Mouse (Mus musculus) yolk sac, embryonic 10.5 days (tissue): ENCODE results near the gene Gatd1.
A peak's percentile ranks its signal among the peaks of the same experiment; 100 is the strongest.
"Not testable (repeated sequence)": the region's sequence is repeated elsewhere in the genome, so short reads cannot be mapped to it uniquely, and the experiment has no call there.

Experiments
- DNase-seq: peaks from one replicate; pipeline ENCODE4 v3.0.0-alpha.2; 2017; ENCODE audit warnings: low spot score

Gene Gatd1

GRCm38 (mm10) chr7:141413809-141414584 is at the start of gene Gatd1:
Gene Gatd1 (minus strand): TSS chr7:141414136.
- peak; percentile 100 for DNase-seq

GRCm38 (mm10) chr7:141462333-141462821 is 48.4 kb upstream of the Gatd1 start:
- no peak for DNase-seq

DNA sequence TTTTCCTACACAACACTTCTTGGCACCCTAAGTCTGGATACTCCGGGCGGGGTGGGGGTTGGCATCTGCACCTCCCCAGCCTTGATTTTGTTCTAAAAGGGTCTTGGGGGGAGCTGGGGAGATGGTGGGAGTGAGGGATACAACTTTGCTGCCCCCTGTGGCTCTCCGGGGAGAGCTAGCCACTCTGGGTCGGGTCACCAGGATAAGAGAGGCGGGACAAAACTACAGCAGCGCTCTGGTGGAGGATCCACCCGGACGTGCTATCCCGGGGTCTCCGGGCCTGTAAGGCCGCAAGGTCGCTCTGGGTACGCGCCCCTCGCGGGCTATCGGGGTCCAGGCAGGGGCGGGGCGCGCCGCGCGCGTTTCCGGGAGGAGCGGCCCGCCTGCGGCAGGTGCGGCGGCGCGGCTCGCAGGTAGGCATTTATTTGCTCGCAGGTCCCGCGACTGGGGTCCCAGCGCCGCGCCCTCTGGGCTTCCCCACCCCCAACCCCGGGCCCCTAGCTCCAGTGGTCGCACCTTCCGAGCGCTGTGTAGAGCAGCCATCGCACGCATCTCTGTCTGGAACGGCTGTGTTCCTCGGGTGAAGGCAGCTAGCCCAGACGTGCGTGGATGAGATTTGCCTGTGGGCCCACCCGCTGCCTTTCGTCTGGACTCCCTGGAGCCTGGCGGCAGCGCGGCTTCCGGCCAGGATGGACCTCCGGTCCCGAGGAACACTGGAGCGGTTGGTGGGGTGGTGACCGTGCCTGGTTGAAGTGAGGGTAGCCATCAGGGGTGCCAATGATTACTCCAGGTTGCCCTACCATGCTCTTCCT is 47.8 kb upstream of the Gatd1 start:
- DNase-seq, result no peak

- DNase-seq, result no peak
Measured at GRCm38 (mm10) chr7:141460391-141461113, 46.6 kb upstream of the Gatd1 start, which contains the start of gene Cracr2b. Gene Cracr2b (plus strand): TSS chr7:141461094.

DNA sequence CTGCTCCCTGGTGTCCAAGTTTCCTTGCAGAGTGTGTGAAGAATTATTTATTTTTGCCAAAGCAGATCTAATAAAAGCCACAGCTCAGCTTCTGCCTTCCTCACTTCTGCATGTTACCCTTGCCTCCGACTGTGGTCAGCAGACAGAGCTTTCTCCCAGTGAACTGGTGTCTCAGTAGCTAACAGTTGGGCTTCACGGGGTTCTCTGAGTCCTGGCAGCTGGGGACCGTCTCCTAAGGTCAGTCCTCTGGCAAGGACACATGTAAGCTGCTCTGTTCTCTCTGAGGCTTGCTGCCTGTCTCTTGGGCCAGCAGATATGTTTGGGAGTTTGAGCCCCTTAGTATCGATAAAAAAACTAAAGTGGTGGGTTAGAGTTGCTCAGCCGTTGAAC is 46.1 kb upstream of the Gatd1 start:
- DNase-seq, result no peak

- DNase-seq, result no peak
Measured at GRCm38 (mm10) chr7:141459301-141459711, 45.4 kb upstream of the Gatd1 start.

DNA sequence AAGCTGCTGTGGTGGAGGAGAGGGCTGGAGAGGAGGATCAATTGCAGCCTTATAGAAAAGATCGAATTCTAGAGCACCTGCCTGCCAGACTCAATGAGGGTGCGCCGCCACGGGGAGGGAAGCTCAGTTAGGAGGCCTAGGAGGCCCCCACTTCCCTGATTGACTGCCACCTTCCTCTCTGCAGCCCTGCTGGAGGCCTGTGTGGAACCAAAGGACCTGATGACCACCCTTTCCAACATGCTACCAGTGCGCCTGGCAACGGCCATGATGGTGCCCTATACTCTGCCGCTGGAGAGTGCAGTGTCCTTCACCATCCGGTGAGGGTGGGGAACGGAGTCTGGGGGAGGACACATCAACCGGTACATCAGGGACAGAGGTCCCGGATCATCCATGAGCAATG is 44.7 kb upstream of the Gatd1 start:
- no peak for DNase-seq

DNA sequence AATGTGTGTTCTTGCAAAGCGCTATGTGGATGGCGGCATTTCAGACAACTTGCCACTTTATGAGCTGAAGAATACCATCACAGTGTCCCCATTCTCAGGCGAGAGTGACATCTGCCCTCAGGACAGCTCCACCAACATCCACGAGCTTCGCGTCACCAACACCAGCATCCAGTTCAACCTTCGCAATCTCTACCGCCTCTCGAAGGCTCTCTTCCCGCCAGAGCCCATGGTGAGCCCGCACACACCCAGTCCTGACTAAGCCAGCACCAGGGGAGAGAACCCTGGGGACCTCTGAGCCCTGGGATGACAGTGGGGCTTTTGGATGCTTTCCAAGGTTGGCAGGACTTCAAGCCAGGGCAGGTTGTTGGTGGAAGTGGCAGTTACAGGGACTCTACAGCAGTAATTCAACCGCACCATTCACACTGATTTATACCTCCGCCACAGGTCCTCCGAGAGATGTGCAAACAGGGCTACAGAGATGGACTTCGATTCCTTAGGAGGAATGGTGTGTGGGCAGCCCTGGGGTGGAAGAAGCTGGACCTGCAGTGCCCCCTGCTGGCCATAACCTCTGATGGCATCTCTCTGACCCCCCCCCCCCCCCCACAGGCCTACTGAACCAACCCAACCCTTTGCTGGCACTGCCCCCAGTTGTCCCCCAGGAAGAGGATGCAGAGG is 44.2 kb upstream of the Gatd1 start:
- DNase-seq, result no peak

GRCm38 (mm10) chr7:141457236-141457635 is 43.3 kb upstream of the Gatd1 start:
- no peak for DNase-seq

GRCm38 (mm10) chr7:141456739-141457138 is 42.8 kb upstream of the Gatd1 start:
- no peak for DNase-seq

GRCm38 (mm10) chr7:141455610-141456314 is 41.8 kb upstream of the Gatd1 start:
- DNase-seq, result peak; percentile 72

- DNase-seq, result peak; percentile 94
Measured at GRCm38 (mm10) chr7:141454967-141455551, 41.1 kb upstream of the Gatd1 start, which contains the start of gene Pnpla2. Gene Pnpla2 (plus strand): TSS chr7:141455198.

- no peak for DNase-seq
Measured at GRCm38 (mm10) chr7:141453636-141454035, 39.7 kb upstream of the Gatd1 start.

GRCm38 (mm10) chr7:141451928-141452327 is 38.0 kb upstream of the Gatd1 start:
- DNase-seq, result no peak

DNA sequence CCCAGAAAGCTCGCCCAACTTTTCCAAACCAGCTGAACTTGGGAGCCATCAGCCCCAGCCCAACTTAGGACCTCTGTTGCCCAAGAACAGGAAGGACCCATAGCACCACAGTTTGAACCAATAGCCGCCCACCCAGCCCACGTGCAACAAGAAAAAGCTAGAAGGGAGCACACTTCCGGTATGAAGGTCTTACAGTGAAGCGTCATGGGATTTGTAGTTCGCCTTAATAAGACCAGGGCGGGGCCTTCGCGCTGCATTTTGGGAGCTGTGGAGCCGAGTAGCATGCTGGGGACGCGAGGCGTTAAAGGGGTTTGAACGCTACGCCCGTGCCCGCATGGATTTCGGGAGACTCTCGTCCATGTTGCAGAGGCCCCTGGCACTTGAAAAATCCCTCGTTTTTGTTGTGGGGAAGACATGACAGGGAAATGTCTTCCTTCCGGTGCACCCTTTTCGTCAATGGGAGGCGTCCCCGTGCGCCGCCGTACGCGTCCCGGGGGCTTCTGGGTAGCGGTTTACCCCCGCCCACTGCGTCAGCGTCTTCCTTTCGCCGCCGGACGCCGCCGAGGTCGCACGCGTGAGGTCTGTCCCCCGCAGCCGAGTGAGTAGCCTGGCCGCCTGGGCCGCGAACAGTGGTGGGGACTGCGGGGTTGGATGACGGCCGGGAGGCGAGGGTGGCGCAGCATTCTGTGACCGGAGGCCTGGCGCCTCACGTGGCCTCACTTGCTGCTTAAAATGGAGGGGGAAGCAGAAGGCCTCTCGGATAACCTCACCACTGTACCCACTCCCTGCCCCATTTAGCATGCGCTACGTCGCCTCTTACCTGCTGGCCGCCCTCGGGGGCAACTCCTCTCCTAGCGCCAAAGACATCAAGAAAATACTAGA is 33.4 kb upstream of the Gatd1 start, which contains the start of gene Rplp2:
TSS of gene Rplp2 (plus strand) at position 261 of the 882 bp plus-strand sequence.
- peak; percentile 98 for DNase-seq

DNA sequence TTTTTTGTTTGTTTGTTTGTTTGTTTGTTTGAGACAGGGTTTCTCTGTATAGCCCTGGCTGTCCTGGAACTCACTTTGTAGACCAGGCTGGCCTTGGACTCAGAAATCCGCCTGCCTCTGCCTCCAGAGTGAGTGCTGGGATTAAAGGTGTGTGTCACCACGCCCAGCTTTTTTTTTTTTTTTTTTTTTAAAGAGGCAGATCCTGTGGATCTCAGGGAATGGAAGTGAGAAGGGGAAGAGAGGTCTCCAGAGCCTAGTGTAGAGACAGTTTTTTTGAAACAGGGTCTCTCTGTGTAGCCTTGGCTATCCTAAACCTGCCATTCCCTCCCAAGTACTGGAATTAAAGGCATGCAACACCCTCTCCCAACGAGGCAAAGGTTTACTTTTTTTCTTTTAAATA is 32.4 kb upstream of the Gatd1 start:
- not testable (repeated sequence) for DNase-seq

DNA sequence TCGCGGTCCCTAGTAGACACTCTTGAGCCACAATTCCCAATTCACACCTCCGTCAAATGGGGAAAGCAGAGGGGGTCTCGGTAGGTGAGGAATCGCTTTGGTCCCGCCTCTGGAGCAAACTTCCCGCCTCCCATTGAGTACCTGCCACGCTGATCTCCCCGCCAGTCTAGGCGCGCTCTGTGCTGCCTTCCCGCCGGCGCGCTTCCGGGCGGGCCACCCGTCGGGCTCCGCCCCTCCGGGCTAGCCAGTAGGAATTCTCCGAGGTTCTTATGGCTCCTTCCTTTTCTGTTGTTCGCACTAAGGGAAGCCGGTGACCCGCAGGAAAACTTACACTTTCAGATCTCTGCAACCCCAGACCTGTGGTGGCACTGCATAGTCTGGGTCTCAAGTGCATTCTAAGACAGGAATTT is 29.9 kb upstream of the Gatd1 start, which contains the start of gene Pidd1:
TSS of gene Pidd1 (minus strand) at position 198 of the 410 bp plus-strand sequence.
- DNase-seq, result peak; percentile 80

DNA sequence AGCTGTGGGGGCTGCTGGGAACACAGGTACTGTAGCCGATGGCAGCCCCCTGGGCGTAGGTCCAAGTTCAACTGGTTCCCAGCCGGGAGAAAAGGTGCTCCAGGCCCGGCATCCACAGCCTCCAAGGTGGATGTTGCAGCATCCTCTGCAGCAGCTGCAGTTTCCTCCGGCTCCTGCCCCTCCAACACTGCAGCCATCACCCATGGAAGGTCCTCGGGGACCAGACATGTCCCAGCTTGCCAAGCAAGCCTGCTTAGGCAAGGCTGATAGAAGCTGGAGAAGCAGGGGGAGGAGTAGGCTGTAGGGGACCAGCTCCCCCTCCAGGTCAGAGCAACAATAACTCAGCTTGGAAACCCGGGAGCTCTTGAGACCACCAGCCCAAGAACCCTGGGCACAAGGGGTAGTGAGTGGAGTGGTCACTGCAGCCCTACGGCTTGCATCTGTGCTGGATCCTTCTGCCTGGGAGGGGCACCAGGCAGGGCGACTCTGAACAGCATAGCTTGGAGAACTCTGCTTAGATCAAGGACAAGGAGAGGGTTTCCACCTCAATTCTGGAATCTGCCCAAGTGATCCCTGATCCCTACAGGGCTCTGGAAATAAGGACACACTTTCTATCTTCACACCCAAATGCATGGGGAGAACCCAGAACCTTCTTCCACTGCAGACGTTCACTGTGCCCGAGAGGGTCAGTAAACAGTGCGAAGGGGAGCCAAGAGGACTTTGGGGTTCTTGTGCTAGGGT is 29.3 kb upstream of the Gatd1 start:
- no peak for DNase-seq

DNA sequence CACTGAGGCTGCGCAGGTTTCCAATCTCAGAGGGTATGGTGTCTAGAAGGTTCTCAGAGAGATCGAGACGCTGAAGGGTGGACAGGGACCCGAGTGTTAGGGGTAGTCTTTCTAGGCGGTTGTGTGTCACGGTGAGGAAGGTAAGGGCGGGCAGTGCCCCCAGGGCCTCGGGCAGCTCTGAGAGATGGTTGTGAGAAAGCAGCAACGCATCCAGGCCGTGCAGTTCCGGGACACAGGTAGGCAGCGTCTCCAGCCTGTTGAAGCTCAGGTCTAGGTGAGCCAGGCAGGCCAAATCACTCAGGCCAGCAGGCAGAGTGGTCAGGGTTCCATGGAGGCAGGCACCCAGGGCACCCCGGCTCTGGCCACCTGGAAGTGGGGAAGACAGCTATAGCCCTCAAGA is 28.3 kb upstream of the Gatd1 start:
- no peak for DNase-seq
